Mouse (Mus musculus) MEL (cell line): Measurements from ENCODE around the gene Rnf169. TPM values are rescaled to one million over a fixed set of nuclear protein-coding genes. Genes with fewer than 3 reads are reported as not detected.

Source experiments
- DNase-seq: peaks from one replicate; pipeline ENCODE4 v3.0.0; 2011; ENCODE audit warnings: low read depth, low spot score
- H3K27ac ChIP-seq: 2 replicates; pipeline ENCODE4 v1.5.1; 2012; ENCODE audit warnings: low read depth, mild to moderate bottlenecking, control low read depth, low read length, moderate library complexity; ENCODE audit not compliant: control insufficient read depth
- H3K27me3 ChIP-seq, 2 experiments: fragments of 150-350 bp in 1 of 2; sonication (generic) in 1 of 2; 2 replicates each; pipeline ENCODE4 v1.6.1; 2012; ENCODE audit warnings: low read length in 2 of 2, mild to moderate bottlenecking in 2 of 2, improper control_type of control experiment in 1 of 2, moderate library complexity in 1 of 2; ENCODE audit not compliant: insufficient read depth in 2 of 2, control insufficient read depth in 1 of 2
- H3K36me3 ChIP-seq, 2 experiments: 2 replicates each; pipeline ENCODE4 v1.6.1; 2012 to 2014; ENCODE audit warnings: low read length in 2 of 2, improper control_type of control experiment in 1 of 2, inconsistent platforms in 1 of 2, mild to moderate bottlenecking in 1 of 2; ENCODE audit not compliant: insufficient read depth in 2 of 2, control insufficient read depth in 1 of 2
- H3K4me1 ChIP-seq, 2 experiments: fragments of 150-350 bp in 1 of 2; sonication (generic) in 1 of 2; 2 replicates each; pipeline ENCODE4 v1.6.1; 2012; ENCODE audit warnings: low read length in 2 of 2, improper control_type of control experiment in 1 of 2, mild to moderate bottlenecking in 1 of 2; ENCODE audit not compliant: insufficient read depth in 2 of 2, control insufficient read depth in 1 of 2
- H3K4me3 ChIP-seq, 2 experiments: fragments of 150-350 bp in 1 of 2; sonication (generic) in 1 of 2; 2 replicates each; pipeline ENCODE4 v1.5.1; 2012; ENCODE audit warnings: low read depth in 2 of 2, low read length in 2 of 2, mild to moderate bottlenecking in 2 of 2, moderate library complexity in 2 of 2, control low read depth in 1 of 2, improper control_type of control experiment in 1 of 2; ENCODE audit not compliant: control insufficient read depth in 1 of 2, insufficient read depth in 1 of 2
- H3K79me2 ChIP-seq: 2 replicates; pipeline ENCODE4 v1.6.1; 2012; ENCODE audit warnings: mild to moderate bottlenecking, low read length, moderate library complexity; ENCODE audit not compliant: control insufficient read depth, poor library complexity, insufficient read depth
- H3K9ac ChIP-seq: 2 replicates; pipeline ENCODE4 v1.6.1; 2012; ENCODE audit warnings: low read depth, mild to moderate bottlenecking, control low read depth, low read length, moderate library complexity; ENCODE audit not compliant: control insufficient read depth, poor library complexity, severe bottlenecking
- H3K9me3 ChIP-seq: fragments of 150-350 bp; sonication (generic); replicated peaks from 2 replicates; pipeline ENCODE4 v1.6.1; 2012; ENCODE audit warnings: mild to moderate bottlenecking, low read length, improper control_type of control experiment, moderate library complexity; ENCODE audit not compliant: insufficient read depth
- EP300 ChIP-seq, 2 experiments: IDR thresholded peaks; 2 replicates each; pipeline ENCODE4 v1.6.1; 2011; ENCODE audit warnings: improper control_type of control experiment in 2 of 2, low read length in 2 of 2, low read depth in 1 of 2, mild to moderate bottlenecking in 1 of 2
- GABPA ChIP-seq: IDR thresholded peaks from 2 replicates; pipeline ENCODE4 v1.6.1; 2012; ENCODE audit warnings: low read depth, mild to moderate bottlenecking, inconsistent platforms, low read length, improper control_type of control experiment, moderate library complexity
- KAT2A ChIP-seq: conservative IDR thresholded peaks from 2 replicates; pipeline ENCODE4 v1.6.1; 2012; ENCODE audit warnings: low read depth, low read length, improper control_type of control experiment, inconsistent platforms
- MAZ ChIP-seq: IDR thresholded peaks from 2 replicates; pipeline ENCODE4 v1.6.1; 2012; ENCODE audit warnings: low read depth, mild to moderate bottlenecking, inconsistent platforms, low read length, improper control_type of control experiment
- MEF2A ChIP-seq: IDR thresholded peaks from 2 replicates; pipeline ENCODE4 v1.6.1; 2014; ENCODE audit warnings: low read depth, mild to moderate bottlenecking, inconsistent platforms, low read length, improper control_type of control experiment; ENCODE audit not compliant: poor library complexity, insufficient replicate concordance, severe bottlenecking; ENCODE audit errors: extremely low read depth
- MXI1 ChIP-seq: IDR thresholded peaks from 2 replicates; pipeline ENCODE4 v1.6.1; 2011; ENCODE audit warnings: mild to moderate bottlenecking, low read depth, low read length, improper control_type of control experiment
- NELFE ChIP-seq: IDR thresholded peaks from 2 replicates; pipeline ENCODE4 v1.6.1; 2011; ENCODE audit warnings: low read depth, low read length, improper control_type of control experiment
- NRF1 ChIP-seq: IDR thresholded peaks from 2 replicates; pipeline ENCODE4 v1.6.1; 2014; ENCODE audit warnings: low read depth, mild to moderate bottlenecking, inconsistent platforms, low read length, improper control_type of control experiment, moderate library complexity; ENCODE audit not compliant: poor library complexity, insufficient read depth, severe bottlenecking
- POLR2AphosphoS2 ChIP-seq: IDR thresholded peaks from 2 replicates; pipeline ENCODE4 v1.6.1; 2011; ENCODE audit warnings: low read length, improper control_type of control experiment
- POLR2AphosphoS5 ChIP-seq: IDR thresholded peaks from 2 replicates; pipeline ENCODE4 v1.6.1; 2012; ENCODE audit warnings: low read depth, borderline replicate concordance, mild to moderate bottlenecking, inconsistent platforms, low read length, moderate library complexity, mixed read lengths
- SIN3A ChIP-seq: IDR thresholded peaks from 2 replicates; pipeline ENCODE4 v1.6.1; 2012; ENCODE audit warnings: low read length, improper control_type of control experiment, inconsistent platforms
- ZKSCAN1 ChIP-seq: IDR thresholded peaks from 2 replicates; pipeline ENCODE4 v1.6.1; 2012; ENCODE audit warnings: low read depth, mild to moderate bottlenecking, inconsistent platforms, low read length, improper control_type of control experiment, moderate library complexity
- ZMIZ1 ChIP-seq: IDR thresholded peaks from 2 replicates; pipeline ENCODE4 v1.6.1; 2012; ENCODE audit warnings: low read depth, mild to moderate bottlenecking, inconsistent platforms, low read length, improper control_type of control experiment, moderate library complexity
- ZNF384 ChIP-seq: IDR thresholded peaks from 2 replicates; pipeline ENCODE4 v1.6.1; 2012; ENCODE audit warnings: low read depth, mild to moderate bottlenecking, inconsistent platforms, low read length, improper control_type of control experiment
- polyA plus RNA-seq, 2 experiments: library from polyadenylated mRNA; stranded (reverse) in 1 of 2; unstranded in 1 of 2; fragments of >175 nt in 1 of 2; fragments of >200 nt in 1 of 2; gene quantifications; 2 replicates each; pipeline versions ENCODE4 v1.2.1 to v1.2.4; 2012; ENCODE audit warnings: low replicate concordance in 2 of 2, low read depth in 1 of 2; ENCODE audit not compliant: insufficient read length in 2 of 2, insufficient read depth in 1 of 2, missing spikeins in 1 of 2
- total RNA-seq: library from RNA; depleted of rRNA; stranded (reverse); fragments of 300-350 nt; gene quantifications from 2 replicates; pipeline ENCODE4 v1.2.3, GENCODE M21; 2012

Gene Rnf169
- total and polyA plus RNA-seq, 3 experiments: 6.2 to 7.2 TPM; not detected in 1

DNA sequence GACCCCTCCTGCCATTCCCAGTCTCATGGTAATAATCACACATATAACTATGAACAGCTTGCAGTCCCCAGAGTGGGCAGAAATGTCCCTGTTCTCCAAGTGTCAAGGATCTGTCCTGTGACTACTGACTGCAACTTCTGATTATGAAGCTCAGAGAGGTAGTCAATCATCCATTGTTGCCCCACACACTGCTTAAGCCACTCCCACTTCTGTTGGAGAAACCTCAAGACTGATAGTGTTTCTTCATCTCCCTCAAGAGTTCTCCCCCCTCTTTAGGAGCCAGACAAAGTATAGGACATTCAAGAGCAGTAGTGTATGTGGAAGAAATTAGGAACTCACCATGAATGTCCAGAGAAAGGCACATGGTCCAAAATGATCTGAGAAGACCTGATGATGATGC lies 92.5 kb downstream of the Rnf169 start:
- DNase-seq: peak; percentile 46
- Histone ChIP-seq H3K27me3 (no peaks in the 10 kb centered on the region), H3K27ac (no peak overlapping the region), H3K79me2 (no peaks in the 10 kb centered on the region), H3K9ac (no peak overlapping the region), H3K4me1 (peaks cover 15 to 24% of the 10 kb centered on the region in 2 experiments), H3K9me3 (no peaks in the 10 kb centered on the region), H3K36me3 (peaks cover 0 to 21% of the 10 kb centered on the region in 2 experiments; a peak in 2 of 4 replicates), H3K4me3 (no peak overlapping the region)
- TF ChIP-seq MEF2A (no peak), ZNF384 (no peak), SIN3A (no peak), NRF1 (no peak), POLR2AphosphoS2 (no peak), MAZ (no peak), ZKSCAN1 (no peak), POLR2AphosphoS5 (no peak), NELFE (no peak), ZMIZ1 (no peak), MXI1 (no peak)

DNA sequence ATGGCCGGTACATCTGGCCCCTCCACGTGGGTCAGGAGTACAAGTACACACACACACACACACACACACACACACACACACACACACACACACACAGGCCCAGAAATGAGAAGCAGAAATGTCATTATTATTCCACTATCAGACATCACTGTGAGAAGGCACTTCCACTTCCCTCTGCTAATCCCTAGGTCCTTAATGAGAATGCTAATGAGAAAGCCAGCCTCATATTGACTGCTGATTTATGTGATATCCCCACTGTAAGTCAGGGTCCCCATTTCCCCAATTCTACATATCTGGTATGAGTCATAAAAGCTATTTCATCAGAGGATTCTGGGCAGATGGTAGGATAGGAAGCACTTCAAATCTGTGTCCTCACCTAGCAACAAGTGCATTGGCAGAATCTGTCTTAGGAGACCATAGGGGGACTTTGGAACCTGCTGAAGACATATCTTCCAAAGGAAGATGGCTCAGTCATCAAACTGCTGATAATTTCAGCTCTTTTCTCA lies 93.0 kb downstream of the Rnf169 start:
- Histone ChIP-seq H3K9ac (no peak overlapping the region), H3K36me3 (peaks cover 0 to 21% of the 10 kb centered on the region in 2 experiments; a peak in 2 of 4 replicates), H3K27me3 (no peaks in the 10 kb centered on the region), H3K79me2 (no peaks in the 10 kb centered on the region), H3K4me1 (peaks cover 15 to 20% of the 10 kb centered on the region in 2 experiments), H3K27ac (no peak overlapping the region), H3K9me3 (no peaks in the 10 kb centered on the region), H3K4me3 (no peak overlapping the region)
- DNase-seq: peak; percentile 46
- TF ChIP-seq KAT2A: no peak
- TF ChIP-seq EP300 (IDR thresholded peaks at IDR 0.05; ENCODE audit: low read depth in 1 of 2, low read length in 2 of 2): no peak

DNA sequence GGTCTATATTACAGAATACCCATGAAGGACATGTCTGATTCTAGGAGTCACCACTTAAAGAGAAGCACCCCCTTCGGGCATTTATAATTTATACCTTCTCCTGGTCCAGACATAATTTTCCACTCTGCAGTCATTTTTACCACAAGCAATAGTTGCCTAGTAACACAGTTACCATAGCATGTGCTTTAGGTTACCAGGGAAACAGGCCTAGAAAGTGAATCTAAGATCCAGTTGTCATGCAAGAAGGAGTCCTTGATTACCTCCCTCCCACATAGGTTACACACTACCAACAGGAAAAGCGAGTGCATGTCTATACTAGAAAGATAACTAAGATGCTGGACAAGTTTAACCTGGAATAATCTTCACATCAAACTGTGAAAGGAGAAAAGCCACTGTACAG lies 102.0 kb downstream of the Rnf169 start:
- DNase-seq: no peak
- no peak overlapping the region for H3K27ac ChIP-seq
- no peaks in the 10 kb centered on the region for H3K27me3 ChIP-seq
- no peaks in the 10 kb centered on the region for H3K79me2 ChIP-seq
- H3K9ac ChIP-seq: no peak overlapping the region
- peaks cover 0 to 12% of the 10 kb centered on the region in 2 experiments; a peak in 2 of 4 replicates for H3K36me3 ChIP-seq
- no peak overlapping the region for H3K4me3 ChIP-seq
- no peaks in the 10 kb centered on the region for H3K9me3 ChIP-seq
- TF ChIP-seq GABPA: no peak
- H3K4me1 ChIP-seq: peaks cover 8 to 12% of the 10 kb centered on the region in 2 experiments
